Mouse (Mus musculus): ENCODE measurements around the gene Ralgds. TPM values are rescaled to one million over a fixed set of nuclear protein-coding genes. Genes with fewer than 3 reads are reported as not detected.

Ralgds gene
- total and polyA plus RNA-seq, 3 experiments = 4.1 to 11.4 (median 6.6) TPM

DNA sequence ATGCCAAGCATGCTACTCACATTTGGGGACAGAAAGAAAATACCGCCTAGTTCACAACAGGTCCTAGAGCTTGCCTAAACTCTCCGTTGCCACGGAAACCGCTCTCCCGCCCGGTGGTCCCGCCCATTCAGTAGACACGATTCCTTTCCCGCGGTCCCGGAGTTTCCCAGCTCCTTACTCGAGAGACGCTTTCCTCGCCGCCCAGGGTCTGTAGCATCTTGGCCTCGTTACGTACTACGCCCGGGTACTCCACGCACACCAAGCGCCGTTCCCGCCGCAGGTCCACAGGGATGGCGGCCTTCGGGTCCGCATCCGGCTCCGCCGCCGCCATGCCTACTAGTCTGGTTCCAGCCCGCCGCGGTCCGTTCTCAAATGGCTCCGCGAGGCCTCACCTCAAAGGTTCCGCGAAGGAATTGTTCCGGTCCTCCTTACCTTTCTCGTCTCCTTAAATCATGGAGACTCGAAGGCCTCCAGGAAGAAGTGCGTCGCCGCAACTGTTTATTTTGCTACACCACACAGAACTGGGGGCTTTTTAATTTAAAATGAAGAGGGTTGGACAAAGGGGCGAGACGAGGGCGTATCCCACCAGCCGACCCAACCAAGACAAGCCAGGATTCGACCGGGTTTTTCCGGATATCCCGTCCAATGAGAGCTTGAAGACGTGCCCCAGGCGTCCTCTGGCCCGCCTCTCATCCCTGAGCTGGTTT lies 69.9 kb downstream of the Ralgds start:
- H3K9ac ChIP-seq (ENCODE audit: insufficient read depth, low read depth) = peak overlapping the region; percentile 75
- dilution Hi-C loops (cut with MboI; ENCODE audit: extremely low pct_ligation_motif_present, extremely low pct_unique_long_range_greater_than_20kb, low sequenced_read_pairs) = no loop called here
- TF ChIP-seq CTCF (conservative IDR thresholded peaks at IDR 0.05 in 1 of 2, IDR thresholded peaks at IDR 0.05 in 1 of 2; ENCODE audit: low read depth in 2 of 2, low read length in 2 of 2) = 0 out of 4 replicates have a peak, but pooled peaks of 1 of the 2 experiments have one; percentile 2
- peak; percentile 71 for TF ChIP-seq MEF2A (IDR thresholded peaks at IDR 0.05; ENCODE audit: borderline replicate concordance, low read depth, low read length)
- TF ChIP-seq ETS1 (conservative IDR thresholded peaks at IDR 0.05; ENCODE audit: low read depth, low read length) = no peak; the same call in 1 of the 2 replicates
- TF ChIP-seq IRF4 (IDR thresholded peaks at IDR 0.05; ENCODE audit: low read depth, low read length) = peak; percentile 65; the same call in 1 of the 2 replicates
- TF ChIP-seq ZNF384 (IDR thresholded peaks at IDR 0.05; ENCODE audit: low read depth, low read length) = no peak; the same call in 1 of the 2 replicates
- TF ChIP-seq POLR2AphosphoS2 (IDR thresholded peaks at IDR 0.05; ENCODE audit: low read depth, low read length) = peak; percentile 55; the same call in 1 of the 2 replicates
- peak; percentile 83 for TF ChIP-seq MAX (IDR thresholded peaks at IDR 0.05; ENCODE audit: low read length)
- peak; percentile 66 for TF ChIP-seq NRF1 (IDR thresholded peaks at IDR 0.05; ENCODE audit: low read depth, low read length)
- no peak for TF ChIP-seq RAD21 (IDR thresholded peaks at IDR 0.05; ENCODE audit: low read depth, low read length)
- TF ChIP-seq ZMIZ1 (IDR thresholded peaks at IDR 0.05; ENCODE audit: low read depth, low read length) = peak; percentile 67
- peak; percentile 50; the same call in 1 of the 2 replicates for TF ChIP-seq CHD2 (IDR thresholded peaks at IDR 0.05; ENCODE audit: low read length)
- peak; percentile 96 for TF ChIP-seq TCF12 (IDR thresholded peaks at IDR 0.05; ENCODE audit: low read depth, low read length)
- peak; percentile 99 for TF ChIP-seq SIN3A (IDR thresholded peaks at IDR 0.05; ENCODE audit: low read length)
- peak; percentile 87 for TF ChIP-seq TBP (conservative IDR thresholded peaks at IDR 0.05; ENCODE audit: low read depth, low read length)
- no peak for TF ChIP-seq SMC3 (IDR thresholded peaks at IDR 0.05; ENCODE audit: low read depth, low read length)
- TF ChIP-seq POLR2A (IDR thresholded peaks at IDR 0.05; ENCODE audit: low read depth, low read length) = peak; percentile 73
- TF ChIP-seq ZKSCAN1 (IDR thresholded peaks at IDR 0.05; ENCODE audit: borderline replicate concordance, low read depth, low read length) = peak; percentile 19; the same call in 1 of the 2 replicates
- peak; percentile 58 for TF ChIP-seq NELFE (IDR thresholded peaks at IDR 0.05; ENCODE audit: low read depth, low read length)
- TF ChIP-seq ELF1 (IDR thresholded peaks at IDR 0.05; ENCODE audit: low read depth, low read length) = peak; percentile 71; the same call in 1 of the 2 replicates
- no peak for TF ChIP-seq BHLHE40 (IDR thresholded peaks at IDR 0.05; ENCODE audit: low read depth, low read length)
- TF ChIP-seq MXI1 (IDR thresholded peaks at IDR 0.05; ENCODE audit: low read depth, low read length) = peak; percentile 89
- TF ChIP-seq USF1 (IDR thresholded peaks at IDR 0.05; ENCODE audit: low read depth, low read length) = no peak
- peak; percentile 47; the same call in 1 of the 2 replicates for TF ChIP-seq MYC (IDR thresholded peaks at IDR 0.05; ENCODE audit: low read depth, low read length)
- TF ChIP-seq KAT2A (IDR thresholded peaks at IDR 0.05; ENCODE audit: insufficient replicate concordance, low read length) = peak; percentile 86; the same call in 1 of the 2 replicates
- no peak for TF ChIP-seq USF2 (conservative IDR thresholded peaks at IDR 0.05; ENCODE audit: low read depth, low read length)
- TF ChIP-seq UBTF (IDR thresholded peaks at IDR 0.05; ENCODE audit: low read depth, low read length) = peak; percentile 62; the same call in 1 of the 2 replicates
- peak; percentile 93 for TF ChIP-seq HCFC1 (IDR thresholded peaks at IDR 0.05; ENCODE audit: low read depth, low read length)
- peak; percentile 97 for TF ChIP-seq E2F4 (IDR thresholded peaks at IDR 0.05; ENCODE audit: insufficient replicate concordance, low read depth, low read length)
- peak; percentile 77; the same call in 1 of the 2 replicates for TF ChIP-seq MAZ (IDR thresholded peaks at IDR 0.05; ENCODE audit: low read depth, low read length)
- no peaks in the 10 kb centered on the region for H3K9me3 ChIP-seq (replicated peaks; ENCODE audit: low read length)
- peak overlapping the region; percentile 78 to 98 (median 95) for H3K4me3 ChIP-seq (replicated peaks in 1 of 3; ENCODE audit: low read depth in 2 of 3, low read length in 2 of 3, poor library complexity in 1 of 3)
- peak overlapping the region; percentile 94; the same call in 1 of the 2 replicates for H3K4me2 ChIP-seq (ENCODE audit: insufficient read depth, low read depth, poor library complexity, severe bottlenecking)
- peak overlapping the region; percentile 50; the same call in 1 of the 2 replicates for H3K27ac ChIP-seq (ENCODE audit: insufficient read depth, low read depth)
- in situ Hi-C loops (cut with MboI; ENCODE audit: low pct_ligation_motif_present, low pct_unique_long_range_greater_than_20kb, low sequenced_read_pairs) = no loop called here
- no peaks in the 10 kb centered on the region for H3K79me2 ChIP-seq (replicated peaks; ENCODE audit: control insufficient read depth, extremely low read depth, insufficient read depth, poor library complexity, severe bottlenecking)
- H3K36me3 ChIP-seq (replicated peaks in 1 of 2; ENCODE audit: control insufficient read depth in 1 of 2, insufficient read depth in 1 of 2, low read length in 1 of 2) = peaks cover 13 to 33% of the 10 kb centered on the region in 2 experiments
- H3K4me1 ChIP-seq (ENCODE audit: control insufficient read depth in 1 of 2, insufficient read depth in 2 of 2) = peaks cover 15 to 33% of the 10 kb centered on the region in 2 experiments
- peak; percentile 92 for DNase-seq (ENCODE audit: extremely low read depth)
- H3K27me3 ChIP-seq (replicated peaks) = peaks cover 2% of the 10 kb centered on the region

Data from CH12.LX (cell line).